Mouse (Mus musculus) splenic B cell, adult 2 months (primary cell): ENCODE measurements around the gene Hist1h2bk.
"Not testable (repeated sequence)": the region's sequence is repeated elsewhere in the genome, so short reads cannot be mapped to it uniquely, and the experiment has no call there.

Experiments used
- DNase-seq: peaks from one replicate; pipeline ENCODE4 v3.0.0-alpha.2; 2011; ENCODE audit warnings: low read depth, low spot score
- H3K27me3 ChIP-seq: 2 replicates; pipeline ENCODE4 v1.6.1; 2012; ENCODE audit warnings: mild to moderate bottlenecking, low read length, moderate library complexity, mixed read lengths; ENCODE audit not compliant: control insufficient read depth, poor library complexity, insufficient read depth, severe bottlenecking
- H3K36me3 ChIP-seq: 2 replicates; pipeline ENCODE4 v1.6.1; 2012; ENCODE audit warnings: mild to moderate bottlenecking, low read length, moderate library complexity, mixed read lengths; ENCODE audit not compliant: control insufficient read depth, poor library complexity, insufficient read depth, severe bottlenecking

Gene Hist1h2bk

GRCm38 (mm10) chr13:22041651-22042567 lies 6.2 kb downstream of the Hist1h2bk start:
- no peaks in the 10 kb centered on the region for H3K27me3 ChIP-seq
- DNase-seq = peak; percentile 36
- H3K36me3 ChIP-seq = no peaks in the 10 kb centered on the region

GRCm38 (mm10) chr13:22042568-22043502 lies 7.2 kb downstream of the Hist1h2bk start, which contains the start of the genes Hist1h2ag and Hist1h2bj:
Gene Hist1h2ag (minus strand): TSS chr13:22042944.
Gene Hist1h2bj (plus strand): TSS chr13:22043214.
- DNase-seq = peak; percentile 98
- not testable (repeated sequence) for H3K36me3 ChIP-seq, H3K27me3 ChIP-seq

DNA sequence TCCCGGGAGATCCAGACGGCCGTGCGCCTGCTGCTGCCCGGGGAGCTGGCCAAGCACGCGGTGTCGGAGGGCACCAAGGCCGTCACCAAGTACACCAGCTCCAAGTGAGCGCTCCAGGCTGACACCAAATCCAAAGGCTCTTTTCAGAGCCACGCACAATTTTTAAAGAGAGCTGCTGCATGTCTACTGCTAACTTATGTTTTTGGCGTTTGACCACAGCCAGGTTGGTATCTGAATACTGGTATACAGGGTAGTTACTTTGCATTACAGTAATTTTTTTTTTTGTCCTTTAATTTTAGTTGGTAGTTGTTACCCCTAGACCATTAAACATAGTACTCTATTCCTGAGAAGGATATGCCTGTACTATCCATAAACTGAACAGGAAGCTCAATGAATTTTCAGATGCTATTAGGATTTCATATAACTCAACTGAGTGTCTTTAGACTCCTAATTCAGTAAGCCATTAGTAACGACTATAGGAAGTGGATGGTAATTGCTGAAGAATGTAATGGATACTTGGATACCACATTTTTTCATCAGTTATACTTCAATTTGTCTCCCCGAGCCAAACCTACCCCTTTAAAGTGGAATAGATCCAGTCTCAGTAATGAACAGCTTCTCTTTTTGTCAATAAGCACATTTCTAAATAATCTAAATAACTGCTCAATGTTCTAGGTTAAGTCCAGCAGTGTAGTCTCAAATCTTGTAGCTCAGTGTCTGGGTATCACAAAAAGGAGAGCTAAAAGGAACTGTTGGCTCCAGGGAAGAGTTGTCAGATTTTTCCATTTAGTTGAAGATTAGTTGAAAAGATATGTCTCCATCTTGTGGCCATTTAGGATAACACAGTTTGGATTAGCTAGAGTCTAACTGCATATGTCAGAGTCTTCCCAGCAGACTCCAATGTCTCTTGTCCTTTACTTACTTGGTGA lies 8.1 kb downstream of the Hist1h2bk start:
- Histone ChIP-seq H3K27me3 (no peaks in the 10 kb centered on the region), H3K36me3 (no peaks in the 10 kb centered on the region)
- DNase-seq = peak; percentile 79

GRCm38 (mm10) chr13:22044432-22045155 lies 8.9 kb downstream of the Hist1h2bk start:
- DNase-seq = no peak
- Histone ChIP-seq H3K27me3 (no peaks in the 10 kb centered on the region), H3K36me3 (no peaks in the 10 kb centered on the region)

DNA sequence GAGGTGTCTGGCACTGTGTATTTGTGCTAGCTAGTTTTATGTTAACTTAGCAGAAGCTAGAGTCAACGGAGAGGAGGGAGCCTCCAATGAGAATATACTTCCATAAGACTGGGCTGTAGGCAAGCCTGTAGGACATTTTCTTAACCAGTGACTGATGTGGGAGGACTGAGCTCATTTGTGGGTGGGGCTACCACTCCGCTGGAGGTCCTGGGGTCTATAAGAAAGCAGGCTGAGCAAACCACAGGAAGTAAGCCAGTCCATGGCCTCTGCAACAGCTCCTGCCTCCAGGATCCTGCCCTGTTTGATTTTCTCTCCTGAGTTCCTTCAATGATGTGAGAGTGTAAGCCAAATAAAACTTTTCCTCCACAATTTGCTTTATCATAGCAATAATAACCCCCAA lies 9.6 kb downstream of the Hist1h2bk start:
- DNase-seq = no peak
- H3K27me3 ChIP-seq = no peaks in the 10 kb centered on the region
- no peaks in the 10 kb centered on the region for H3K36me3 ChIP-seq

GRCm38 (mm10) chr13:22049041-22049440 lies 13.4 kb downstream of the Hist1h2bk start:
- Histone ChIP-seq H3K27me3 (no peaks in the 10 kb centered on the region), H3K36me3 (no peaks in the 10 kb centered on the region)
- DNase-seq = no peak

DNA sequence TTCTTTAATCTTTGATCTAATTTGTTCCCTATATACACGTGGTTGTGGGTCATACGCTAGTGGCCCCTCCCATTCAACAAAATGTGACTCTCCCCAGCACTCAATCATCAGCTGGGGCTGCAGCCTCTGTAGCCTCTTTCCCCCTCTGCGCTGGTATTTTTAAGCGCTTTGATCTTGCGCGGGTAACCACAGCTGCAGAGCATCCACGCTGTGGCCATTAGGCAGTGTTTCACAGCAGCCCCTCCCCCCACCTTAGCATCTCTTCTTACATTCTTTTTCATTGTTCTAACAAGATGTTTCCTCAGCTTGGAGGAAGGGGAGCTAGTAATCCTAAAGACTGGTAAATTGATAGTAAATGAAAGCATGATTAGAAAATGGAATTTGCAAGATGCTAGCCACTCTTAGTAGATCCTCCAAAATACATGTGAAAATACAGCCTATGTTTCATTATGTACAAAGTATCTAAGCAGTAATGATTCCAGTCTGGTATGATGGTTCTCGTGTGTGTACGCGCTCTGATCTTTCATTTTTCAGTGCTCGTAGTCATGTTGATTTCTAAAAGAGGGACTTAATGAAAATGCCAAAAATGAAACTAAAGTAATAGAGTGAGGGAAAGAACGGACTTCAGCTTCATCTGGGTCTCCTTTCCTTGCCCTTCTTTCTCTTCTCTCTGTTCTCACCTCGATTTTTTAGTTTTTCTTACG lies 14.2 kb downstream of the Hist1h2bk start:
- H3K36me3 ChIP-seq = no peaks in the 10 kb centered on the region
- no peaks in the 10 kb centered on the region; the same call in 1 of the 2 replicates for H3K27me3 ChIP-seq
- peak; percentile 64 for DNase-seq

- no peaks in the 10 kb centered on the region; the same call in 1 of the 2 replicates for H3K27me3 ChIP-seq
- no peaks in the 10 kb centered on the region for H3K36me3 ChIP-seq
- peak; percentile 96 for DNase-seq
Observed at GRCm38 (mm10) chr13:22050591-22051522, 15.2 kb downstream of the Hist1h2bk start.

DNA sequence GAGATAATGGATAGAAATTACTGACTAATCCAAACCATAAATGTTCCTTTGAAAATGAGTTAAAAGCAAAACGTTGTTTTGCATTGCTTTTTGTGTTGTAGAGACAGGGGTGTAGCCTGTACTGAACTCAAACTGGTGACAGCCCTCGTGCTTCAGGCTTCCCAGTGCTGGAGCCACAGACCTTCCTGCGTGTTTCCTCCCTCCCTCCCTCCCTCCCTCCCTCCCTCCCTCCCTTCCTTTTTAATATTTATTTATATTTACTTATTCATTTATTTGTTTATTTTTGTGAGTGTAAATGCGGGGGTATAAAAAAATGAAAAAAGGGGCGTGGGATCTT lies 15.8 kb downstream of the Hist1h2bk start:
- DNase-seq = no peak
- H3K36me3 ChIP-seq = no peaks in the 10 kb centered on the region
- no peaks in the 10 kb centered on the region; the same call in 1 of the 2 replicates for H3K27me3 ChIP-seq

- no peaks in the 10 kb centered on the region; the same call in 1 of the 2 replicates for H3K27me3 ChIP-seq
Observed at GRCm38 (mm10) chr13:22053754-22054153, 18.1 kb downstream of the Hist1h2bk start.

GRCm38 (mm10) chr13:22061422-22061821 lies 25.8 kb downstream of the Hist1h2bk start:
- Histone ChIP-seq H3K27me3 (no peaks in the 10 kb centered on the region; the same call in 1 of the 2 replicates), H3K36me3 (no peaks in the 10 kb centered on the region)
- DNase-seq = no peak

More at GRCm38 (mm10) chr13:22053754-22054153, 18.1 kb downstream of the Hist1h2bk start:
- no peaks in the 10 kb centered on the region for H3K36me3 ChIP-seq
- no peak for DNase-seq

DNA sequence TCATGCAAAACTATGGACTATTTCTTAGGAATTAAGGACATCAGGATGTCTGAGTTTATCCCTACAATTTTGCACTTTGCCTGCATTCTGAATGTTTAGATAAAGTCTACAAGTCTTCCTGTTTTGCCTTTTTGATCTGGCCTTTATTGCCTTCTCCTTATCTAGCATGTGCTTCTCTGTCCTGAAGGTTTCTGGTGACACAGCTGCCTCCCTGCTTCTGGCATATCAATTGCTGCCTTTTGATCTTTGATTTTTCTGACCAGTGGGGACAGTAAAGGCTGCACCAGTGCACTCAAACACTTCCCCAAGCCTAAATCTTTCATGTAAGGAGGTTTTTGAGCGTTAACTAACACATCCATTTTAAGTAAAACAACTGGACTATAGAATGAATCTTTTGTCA lies 27.8 kb downstream of the Hist1h2bk start:
- no peak for DNase-seq
- H3K27me3 ChIP-seq = no peaks in the 10 kb centered on the region; the same call in 1 of the 2 replicates
- H3K36me3 ChIP-seq = no peaks in the 10 kb centered on the region
